Mouse (Mus musculus) forebrain, postnatal 0 days (tissue): ENCODE data around the gene Utrn. TPM values are rescaled to one million over a fixed set of nuclear protein-coding genes. Genes with fewer than 3 reads are reported as not detected.

Experiments
- ATAC-seq: fragments of 200-750 bp; cut with Nextera tagmentation; 2 replicates; pipeline ENCODE4 v1.8.0; 2017; ENCODE audit warnings: mild to moderate bottlenecking, moderate library complexity
- DNase-seq: peaks from one replicate; pipeline ENCODE4 v3.0.0-alpha.2; 2015
- H3K27ac ChIP-seq: fragments of 300-500 bp; sonication (generic); 2 replicates; pipeline ENCODE4 v1.5.1; 2014; ENCODE audit warnings: low read depth, mild to moderate bottlenecking, antibody characterized with exemption, low read length, moderate library complexity, mixed read lengths
- H3K27me3 ChIP-seq: fragments of 300-500 bp; sonication (generic); 2 replicates; pipeline ENCODE4 v1.6.1; 2014; ENCODE audit warnings: mild to moderate bottlenecking, low read length, mixed read lengths; ENCODE audit not compliant: insufficient read depth
- H3K36me3 ChIP-seq: fragments of 300-500 bp; sonication (generic); 2 replicates; pipeline ENCODE4 v1.6.1; 2014; ENCODE audit warnings: mild to moderate bottlenecking, moderate library complexity; ENCODE audit not compliant: insufficient read depth
- H3K4me1 ChIP-seq: fragments of 300-500 bp; sonication (generic); 2 replicates; pipeline ENCODE4 v1.6.1; 2014; ENCODE audit warnings: antibody characterized with exemption; ENCODE audit not compliant: insufficient read depth
- H3K4me2 ChIP-seq: fragments of 300-500 bp; sonication (generic); 2 replicates; pipeline ENCODE4 v1.6.1; 2014; ENCODE audit warnings: low read depth, mild to moderate bottlenecking, moderate library complexity
- H3K4me3 ChIP-seq: fragments of 300-500 bp; sonication (generic); 2 replicates; pipeline ENCODE4 v1.5.1; 2014; ENCODE audit warnings: low read depth, low read length, mixed read lengths
- H3K9ac ChIP-seq: fragments of 300-500 bp; sonication (generic); 2 replicates; pipeline ENCODE4 v1.6.1; 2014; ENCODE audit warnings: mild to moderate bottlenecking
- H3K9me3 ChIP-seq: fragments of 300-500 bp; sonication (generic); 2 replicates; pipeline ENCODE4 v1.6.1; 2016; ENCODE audit warnings: low read length
- CTCF ChIP-seq: sonication (generic); IDR thresholded peaks from 2 replicates; pipeline ENCODE4 v1.5.1; 2016; ENCODE audit warnings: antibody characterized with exemption, control low read depth, low read depth
- WGBS: fragments of 180-500 bp; shearing (Covaris S2); extraction: QIAGEN DNeasy Blood & Tissue Kit; methylation state at CpG from one replicate; pipeline ENCODE4 v1.1.7; 2014; 5-methylcytosine and 5-hydroxymethylcytosine counted together
- polyA plus RNA-seq: library from polyadenylated mRNA; unstranded; fragments of >200 nt; fragmentation: Nextera tagmentation; extraction: Ambion mirVana; gene quantifications from 2 replicates; pipeline ENCODE4 v1.2.1, GENCODE M21; 2015
- total RNA-seq: library from RNA; depleted of rRNA; stranded (reverse); fragments of >200 nt; gene quantifications from 2 replicates; pipeline ENCODE4 v1.2.3, GENCODE M21; 2014

Gene Utrn
- total and polyA plus RNA-seq, 2 experiments from 2014 or later = 14.2 to 26.8 TPM

DNA sequence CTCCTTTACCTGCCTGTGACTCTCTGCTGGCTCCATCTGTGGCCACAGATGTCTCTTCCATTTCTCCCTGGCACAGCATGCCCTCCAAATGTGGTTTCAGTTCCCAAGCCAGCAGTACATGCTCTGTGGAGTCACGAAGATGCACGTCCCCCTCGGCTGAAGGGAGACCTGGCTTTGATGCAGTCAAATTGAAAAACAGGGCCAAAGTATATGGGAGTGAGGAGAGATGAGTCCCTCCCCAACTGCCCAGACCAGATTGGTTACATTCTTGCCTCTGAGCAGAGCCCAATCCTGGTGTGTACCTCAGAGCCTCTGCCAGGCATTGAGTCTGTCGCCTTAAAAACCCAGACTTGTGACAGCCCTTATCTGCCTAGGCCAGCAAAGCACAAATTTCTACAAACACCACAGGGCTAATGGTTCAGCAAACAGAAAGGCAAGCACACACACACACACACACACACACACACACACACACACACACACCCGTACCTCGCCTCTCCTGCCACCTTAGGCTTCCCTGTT, 42.3 kb downstream of the Utrn start:
- Histone ChIP-seq H3K9ac (no peak overlapping the region), H3K27me3 (no peaks in the 10 kb centered on the region), H3K27ac (no peak overlapping the region), H3K4me3 (no peak overlapping the region), H3K36me3 (no peaks in the 10 kb centered on the region), H3K4me1 (no peaks in the 10 kb centered on the region), H3K9me3 (no peaks in the 10 kb centered on the region), H3K4me2 (no peak overlapping the region)
- 49% methylated on average over 6 of the region's 6 CpGs for WGBS
- DNase-seq = peak; percentile 49
- ATAC-seq = peak; percentile 70
- no peak for TF ChIP-seq CTCF

DNA sequence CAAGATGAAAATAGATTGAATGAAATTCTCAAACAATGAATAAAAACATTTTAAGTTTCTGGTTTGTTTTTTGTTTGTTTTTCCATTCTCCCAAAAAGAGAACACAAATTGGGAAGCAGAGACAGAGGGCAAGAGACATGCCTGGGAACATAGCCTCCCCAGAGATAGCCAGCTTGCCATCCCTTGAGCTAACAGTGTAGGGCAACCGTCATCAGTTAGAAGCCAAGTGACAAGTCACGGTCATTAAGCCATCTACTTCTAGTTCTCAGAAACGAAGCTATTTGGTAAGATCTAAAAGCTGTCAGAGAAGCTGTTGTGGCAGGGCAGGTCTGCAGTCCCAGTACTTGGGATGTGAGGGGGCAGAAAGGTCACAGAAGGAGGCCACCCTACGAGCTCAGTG, 44.8 kb downstream of the Utrn start:
- WGBS = 65% methylated on average over 4 of the region's 4 CpGs
- Histone ChIP-seq H3K4me3 (no peak overlapping the region), H3K4me1 (no peaks in the 10 kb centered on the region), H3K9ac (no peak overlapping the region), H3K27me3 (no peaks in the 10 kb centered on the region), H3K27ac (no peak overlapping the region), H3K36me3 (no peaks in the 10 kb centered on the region), H3K9me3 (no peaks in the 10 kb centered on the region), H3K4me2 (no peak overlapping the region)
- DNase-seq = no peak
- TF ChIP-seq CTCF = no peak
- no peak for ATAC-seq

DNA sequence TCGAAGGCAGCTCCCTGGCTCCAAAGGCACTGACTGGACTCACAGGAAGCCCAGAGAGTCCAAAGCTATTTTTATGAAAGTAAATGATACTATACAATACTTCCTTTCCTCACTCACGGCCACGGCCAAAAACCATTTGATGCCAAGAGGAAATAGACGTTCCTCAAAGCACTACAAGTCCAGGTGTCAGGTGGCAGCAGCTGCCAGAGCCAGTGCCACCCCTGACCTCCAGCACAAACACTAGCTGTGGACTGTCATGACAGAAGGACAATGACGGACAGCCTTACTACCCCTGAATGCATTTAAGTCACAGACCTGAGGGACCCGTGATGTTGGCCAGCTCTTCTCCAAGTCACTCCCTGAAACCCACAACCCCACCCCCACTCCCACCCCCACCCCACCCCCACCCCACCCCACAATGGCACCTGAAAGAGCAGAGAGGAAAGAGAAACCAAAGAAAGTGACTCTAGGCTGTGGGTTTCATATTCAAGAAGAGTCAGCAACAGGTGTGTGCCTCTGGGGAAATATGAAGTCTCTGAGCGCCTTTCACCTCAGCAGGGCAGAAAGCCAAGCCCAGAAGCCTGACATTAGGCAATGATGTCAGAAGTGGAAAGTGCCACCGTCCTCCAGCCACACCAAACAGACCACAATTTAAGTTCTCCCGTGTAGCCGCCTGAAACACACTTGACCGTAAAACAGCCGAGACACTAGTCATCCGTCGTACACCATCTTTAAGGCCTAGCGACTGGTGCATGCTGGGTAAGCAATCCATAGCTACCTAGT, 45.5 kb downstream of the Utrn start:
- Histone ChIP-seq H3K27me3 (no peaks in the 10 kb centered on the region), H3K27ac (no peak overlapping the region), H3K4me2 (no peak overlapping the region), H3K4me3 (no peak overlapping the region), H3K9ac (no peak overlapping the region), H3K4me1 (no peaks in the 10 kb centered on the region), H3K36me3 (no peaks in the 10 kb centered on the region), H3K9me3 (no peaks in the 10 kb centered on the region)
- no peak for TF ChIP-seq CTCF
- DNase-seq (no peak), ATAC-seq (no peak)
- WGBS = 91% methylated on average over 15 of the region's 15 CpGs

DNA sequence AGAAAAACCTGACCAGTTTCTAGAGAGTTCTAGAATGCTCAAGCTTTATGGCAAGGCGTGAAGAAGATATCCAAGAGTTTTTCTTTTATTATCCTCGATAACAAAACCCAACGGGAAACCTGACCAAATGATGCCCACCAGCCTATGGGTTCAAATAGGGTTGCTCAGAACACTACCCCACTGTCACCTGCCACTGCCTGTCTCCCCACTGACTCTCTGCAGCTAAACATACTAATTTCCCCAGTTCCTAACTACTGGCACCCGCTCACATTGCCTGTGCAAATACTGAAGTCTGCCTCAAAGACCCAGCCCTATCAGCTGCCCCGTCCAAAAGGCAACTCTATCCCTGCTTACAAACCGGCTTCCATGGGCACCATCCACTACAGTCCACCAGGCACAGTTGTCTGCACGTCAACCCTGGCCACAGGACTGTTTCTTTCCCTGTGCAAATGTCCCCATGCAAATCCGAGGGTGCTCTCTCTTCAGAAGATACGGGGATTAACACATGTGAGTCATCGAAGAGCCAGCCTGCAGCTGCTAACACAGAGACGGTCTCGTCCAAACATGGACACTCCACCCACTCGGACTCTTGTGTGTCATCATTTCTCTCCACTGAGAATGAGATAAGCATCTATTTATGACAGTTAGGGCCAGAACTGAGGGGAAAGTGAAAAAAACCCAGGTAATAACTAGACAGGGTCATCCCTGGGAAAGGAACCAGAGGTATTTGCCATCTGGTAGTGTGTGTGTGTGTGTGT, 48.0 kb downstream of the Utrn start:
- ATAC-seq (no peak), DNase-seq (no peak)
- no peak overlapping the region for H3K9ac ChIP-seq
- 92% methylated on average over 13 of the region's 13 CpGs for WGBS
- no peak for TF ChIP-seq CTCF
- H3K9me3 ChIP-seq = no peaks in the 10 kb centered on the region
- H3K4me1 ChIP-seq = no peaks in the 10 kb centered on the region
- H3K4me3 ChIP-seq = no peak overlapping the region
- no peak overlapping the region for H3K4me2 ChIP-seq
- no peak overlapping the region for H3K27ac ChIP-seq
- no peaks in the 10 kb centered on the region for H3K36me3 ChIP-seq
- H3K27me3 ChIP-seq = no peaks in the 10 kb centered on the region

DNA sequence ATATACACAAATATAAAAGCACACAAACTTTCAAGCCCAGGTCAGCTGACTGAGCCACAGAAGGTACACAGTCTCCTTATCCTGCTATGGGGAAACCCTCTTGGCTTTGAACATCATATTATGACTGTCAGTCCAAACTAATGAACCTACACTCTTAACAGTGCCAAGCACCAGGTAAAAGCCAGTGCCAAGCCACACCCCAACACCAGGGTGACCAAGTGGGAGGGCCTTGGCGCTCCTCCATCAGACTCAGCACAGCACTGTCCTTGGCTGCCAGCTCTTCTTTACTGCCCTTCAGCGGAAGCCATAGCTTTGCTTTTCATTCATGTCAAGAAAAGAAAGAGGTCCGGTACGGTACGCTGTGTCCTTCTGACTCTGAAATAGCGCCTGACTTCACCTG, 51.8 kb downstream of the Utrn start:
- no peaks in the 10 kb centered on the region for H3K4me1 ChIP-seq
- H3K27ac ChIP-seq = no peak overlapping the region
- no peak overlapping the region for H3K4me3 ChIP-seq
- H3K36me3 ChIP-seq = no peaks in the 10 kb centered on the region
- no peak overlapping the region for H3K4me2 ChIP-seq
- DNase-seq = no peak
- ATAC-seq = peak; percentile 25; the same call in 1 of the 2 replicates
- H3K9me3 ChIP-seq = no peaks in the 10 kb centered on the region
- TF ChIP-seq CTCF = no peak
- 53% methylated on average over 6 of the region's 6 CpGs for WGBS
- no peaks in the 10 kb centered on the region for H3K27me3 ChIP-seq
- no peak overlapping the region for H3K9ac ChIP-seq

DNA sequence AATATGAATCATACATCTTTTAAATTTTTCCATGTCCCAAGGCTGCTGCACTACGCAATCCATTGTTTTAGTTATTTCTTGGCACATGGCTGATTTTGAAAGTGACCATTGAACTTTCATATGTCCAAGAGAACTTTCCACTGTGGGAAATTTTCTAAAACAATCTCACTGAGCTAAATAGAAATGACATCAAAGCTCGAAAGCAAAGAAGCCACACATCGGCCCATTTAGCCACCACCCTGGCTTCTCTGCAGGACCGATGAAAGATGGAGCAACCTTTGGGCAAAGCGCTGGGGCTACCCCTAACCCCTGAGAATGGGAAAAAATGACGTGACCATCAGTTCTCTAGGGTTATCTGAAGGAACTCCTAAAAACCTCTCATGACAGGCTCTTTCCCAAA, 52.6 kb downstream of the Utrn start:
- Histone ChIP-seq H3K4me3 (no peak overlapping the region), H3K36me3 (no peaks in the 10 kb centered on the region), H3K4me1 (no peaks in the 10 kb centered on the region), H3K9me3 (no peaks in the 10 kb centered on the region), H3K27ac (no peak overlapping the region), H3K4me2 (no peak overlapping the region), H3K9ac (no peak overlapping the region), H3K27me3 (no peaks in the 10 kb centered on the region)
- WGBS = 87% methylated on average over 6 of the region's 6 CpGs
- TF ChIP-seq CTCF = no peak
- DNase-seq (no peak), ATAC-seq (no peak)

DNA sequence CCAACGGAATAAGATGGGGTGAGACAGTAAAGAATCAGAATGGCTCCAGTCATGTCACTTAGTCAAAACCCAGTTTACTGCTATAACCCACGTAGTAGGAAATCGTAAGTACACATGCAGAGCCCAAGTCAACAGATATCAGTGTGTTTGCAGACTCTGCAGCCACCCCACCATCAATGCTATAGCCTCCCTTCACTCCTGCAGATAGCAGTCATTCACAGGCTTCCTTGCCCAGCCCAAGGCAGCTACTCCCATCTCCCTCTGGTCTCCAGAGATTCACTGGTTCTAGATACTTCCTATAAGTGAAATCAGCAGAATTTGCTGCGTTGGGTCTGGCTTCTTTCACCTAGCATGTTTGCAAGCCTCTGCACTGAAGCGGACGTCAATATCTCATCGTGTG, 54.8 kb downstream of the Utrn start:
- DNase-seq (no peak), ATAC-seq (no peak)
- H3K27me3 ChIP-seq = no peaks in the 10 kb centered on the region
- H3K9ac ChIP-seq = no peak overlapping the region
- no peak for TF ChIP-seq CTCF
- H3K4me3 ChIP-seq = no peak overlapping the region
- H3K9me3 ChIP-seq = no peaks in the 10 kb centered on the region
- H3K4me2 ChIP-seq = no peak overlapping the region
- WGBS = 93% methylated on average over 7 of the region's 7 CpGs
- H3K36me3 ChIP-seq = no peaks in the 10 kb centered on the region
- no peak overlapping the region for H3K27ac ChIP-seq
- no peaks in the 10 kb centered on the region for H3K4me1 ChIP-seq
